In the genomic region with DNA sequence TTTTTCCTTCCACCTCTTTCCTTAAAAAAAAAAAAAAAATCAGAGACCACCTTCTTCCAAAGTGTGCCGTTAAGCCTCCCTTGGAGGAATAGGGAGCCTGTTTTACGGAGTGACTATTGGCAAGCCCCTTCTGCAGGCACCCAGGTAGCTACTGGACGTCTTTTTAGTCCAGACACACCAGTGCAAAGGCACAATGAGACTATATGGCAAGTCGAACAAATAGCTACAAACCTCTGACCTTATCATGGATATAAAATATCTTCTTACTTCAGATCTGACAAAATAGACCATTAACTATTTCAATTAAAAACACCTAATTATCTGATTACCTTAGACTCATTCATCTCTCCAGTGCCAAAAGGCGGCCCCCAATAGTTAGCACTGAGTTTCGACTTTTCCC, we compare ENCODE assay signal across 10 mouse cellular contexts. TPM values are rescaled to one million over a fixed set of nuclear protein-coding genes. Genes with fewer than 3 reads are reported as not detected.
DNase-seq lines count a peak whose midpoint lies in the region; ATAC-seq lines count a peak whose summit lies in the region.
"Had no signal": no experiment of that assay in that cellular context is flagged by ENCODE, and none has a peak within 500 bp of the region (broad histone marks: within the 10 kb centered on the region; RNA-seq: fewer than 3 reads in every experiment).

No protein-coding gene starts in this region.

- H3K9me3 ChIP-seq in heart, embryonic 16.5 days (replicated peaks; ENCODE audit: control insufficient read depth, low read length): no peaks in the 10 kb centered on the region
- H3K9me3 ChIP-seq in midbrain, embryonic 11.5 days (ENCODE audit: control insufficient read depth, low read length): no peaks in the 10 kb centered on the region
- H3K9me3 ChIP-seq: G1E had no signal

- WGBS in heart, embryonic 16.5 days: 42% methylated on average over 6 of the region's 6 CpGs
- WGBS in midbrain, embryonic 11.5 days: 2% methylated on average over 6 of the region's 6 CpGs

- no peaks in the 10 kb centered on the region for H3K36me3 ChIP-seq in heart, embryonic 16.5 days (ENCODE audit: control insufficient read depth, insufficient read depth)
- no peaks in the 10 kb centered on the region for H3K36me3 ChIP-seq in midbrain, embryonic 11.5 days (ENCODE audit: control insufficient read depth, insufficient read depth, low read length)
- H3K36me3 ChIP-seq: G1E had no signal

- peak overlapping the region; percentile 92 for H3K4me2 ChIP-seq in heart, embryonic 16.5 days (ENCODE audit: low read depth, low read length)
- peak overlapping the region; percentile 73 for H3K4me2 ChIP-seq in midbrain, embryonic 11.5 days

- ATAC-seq in heart, embryonic 16.5 days (replicated peaks; ENCODE audit: extremely low read depth, insufficient read depth, low FRiP score): no peak
- ATAC-seq in midbrain, embryonic 11.5 days (ENCODE audit: low FRiP score): no peak

- no peaks in the 10 kb centered on the region for H3K4me1 ChIP-seq in brown adipose tissue, adult 24 weeks (ENCODE audit: control insufficient read depth, insufficient read depth, insufficient read length, low read length)
- H3K4me1 ChIP-seq in heart, embryonic 16.5 days (ENCODE audit: control insufficient read depth, insufficient read depth, low read length): peaks cover 6% of the 10 kb centered on the region; the same call in 1 of the 2 replicates
- peaks cover 22% of the 10 kb centered on the region for H3K4me1 ChIP-seq in midbrain, embryonic 11.5 days (ENCODE audit: control insufficient read depth, insufficient read depth, low read length)

- peak overlapping the region; percentile 67 for H3K4me3 ChIP-seq in brown adipose tissue, adult 24 weeks (ENCODE audit: insufficient read depth, low read depth, low read length)
- H3K4me3 ChIP-seq in heart, embryonic 16.5 days (ENCODE audit: low read length): peak overlapping the region; percentile 67
- peak overlapping the region; percentile 47 for H3K4me3 ChIP-seq in midbrain, embryonic 11.5 days (ENCODE audit: low read depth, low read length)

- peak; percentile 17 for DNase-seq in kidney, adult 18-20 months
- no peak for DNase-seq in kidney, adult 9 months
- DNase-seq in midbrain, embryonic 11.5 days (ENCODE audit: low spot score, missing footprints): peak; percentile 91
- no peak for DNase-seq in spleen, postnatal 10 days (ENCODE audit: low spot score in 2 of 2)
- DNase-seq in adipocyte (ENCODE audit: low spot score): no peak
- DNase-seq in adrenal gland, postnatal 10 days: no peak
- DNase-seq: cerebellum, adult 9-11 months had no signal

- no peaks in the 10 kb centered on the region for H3K27me3 ChIP-seq in heart, embryonic 16.5 days (ENCODE audit: control insufficient read depth, insufficient read depth, low read length)
- H3K27me3 ChIP-seq in midbrain, embryonic 11.5 days (ENCODE audit: control insufficient read depth, insufficient read depth, low read length): no peaks in the 10 kb centered on the region

- H3K9ac ChIP-seq in heart, embryonic 16.5 days (ENCODE audit: low read length): peak overlapping the region; percentile 68
- H3K9ac ChIP-seq in midbrain, embryonic 11.5 days (ENCODE audit: low read length): peak overlapping the region; percentile 79; the same call in 1 of the 2 replicates

- peak overlapping the region; percentile 99 for H3K27ac ChIP-seq in brown adipose tissue, adult 24 weeks (replicated peaks; ENCODE audit: low read depth, low read length)
- H3K27ac ChIP-seq in heart, embryonic 16.5 days (ENCODE audit: low read length): peak overlapping the region; percentile 64
- H3K27ac ChIP-seq in midbrain, embryonic 11.5 days (ENCODE audit: low read depth, low read length): peak overlapping the region; percentile 96

RNA-seq across cellular contexts. Expression of a gene that starts 2.0 kb away (rescaled TPM):
- 51.2 and 53.0 TPM in 2 replicates for polyA plus RNA-seq in brown adipose tissue, adult 24 weeks (2012; ENCODE audit: insufficient read depth, insufficient read length, missing spikeins)
- 19.9 and 25.2 TPM in 2 replicates for polyA plus RNA-seq in heart, embryonic 16.5 days (2015; fragmentation: Nextera tagmentation; extraction: Ambion mirVana)
- polyA plus RNA-seq in midbrain, embryonic 11.5 days (2014; fragmentation: Nextera tagmentation; extraction: Ambion mirVana): 61.2 and 69.9 TPM in 2 replicates
- total RNA-seq in adrenal gland, postnatal 10 days (2021): 100 to 1,000 TPM; 129 to 138 TPM

Comparison
In these comparisons a context has a peak if more than half of its experiments do, and no peak if none do; other contexts are left out.
1. DNase-seq: peak in kidney, adult 18-20 months (single experiment) and midbrain, embryonic 11.5 days (single experiment); none in kidney, adult 9 months (single experiment), spleen, postnatal 10 days (0 of 2), adipocyte (single experiment) and adrenal gland, postnatal 10 days (single experiment).
2. Peak in every context shown above with its lines, with median percentiles within 50 percentile points of each other: H3K27ac ChIP-seq and H3K4me3 ChIP-seq.